Mouse (Mus musculus) CH12.LX (cell line): ENCODE results near the gene Pdlim5. TPM values are rescaled to one million over a fixed set of nuclear protein-coding genes. Genes with fewer than 3 reads are reported as not detected.

Source experiments
- DNase-seq: peaks from one replicate; pipeline ENCODE4 v3.0.0-alpha.2; 2013; ENCODE audit errors: extremely low read depth
- H3K27ac ChIP-seq: 2 replicates; pipeline ENCODE4 v1.5.1; 2012; ENCODE audit warnings: low read depth, mild to moderate bottlenecking, control low read depth, moderate library complexity; ENCODE audit not compliant: insufficient read depth
- H3K27me3 ChIP-seq: replicated peaks from 2 replicates; pipeline ENCODE3; 2012; ENCODE audit warnings: inconsistent platforms
- H3K36me3 ChIP-seq, 2 experiments: replicated peaks in 1 of 2; 2 replicates each; pipeline versions ENCODE3 to v1.6.1; 2012; ENCODE audit warnings: inconsistent platforms in 1 of 2, low read length in 1 of 2, mild to moderate bottlenecking in 1 of 2, mixed read lengths in 1 of 2, moderate library complexity in 1 of 2; ENCODE audit not compliant: control insufficient read depth in 1 of 2, insufficient read depth in 1 of 2
- H3K4me1 ChIP-seq, 2 experiments: 2 replicates each; pipeline ENCODE4 v1.6.1; 2012; ENCODE audit warnings: inconsistent platforms in 1 of 2, moderate library complexity in 1 of 2; ENCODE audit not compliant: insufficient read depth in 2 of 2, control insufficient read depth in 1 of 2
- H3K4me2 ChIP-seq: 2 replicates; pipeline ENCODE4 v1.6.1; 2012; ENCODE audit warnings: low read depth, mild to moderate bottlenecking, control low read depth; ENCODE audit not compliant: poor library complexity, insufficient read depth, severe bottlenecking
- H3K4me3 ChIP-seq, 3 experiments: fragments of 150-350 bp in 1 of 3; sonication (generic) in 1 of 3; replicated peaks in 1 of 3; 2 replicates each; pipeline versions ENCODE3 to v1.5.1; 2011 to 2012; ENCODE audit warnings: low read depth in 2 of 3, low read length in 2 of 3, mild to moderate bottlenecking in 2 of 3, moderate library complexity in 2 of 3, control low read depth in 1 of 3, improper control_type of control experiment in 1 of 3, inconsistent platforms in 1 of 3, mixed read lengths in 1 of 3; ENCODE audit not compliant: poor library complexity in 1 of 3
- H3K79me2 ChIP-seq: replicated peaks from 2 replicates; pipeline ENCODE4 v1.6.1; 2012; ENCODE audit warnings: mild to moderate bottlenecking, moderate library complexity; ENCODE audit not compliant: control insufficient read depth, poor library complexity, insufficient read depth, severe bottlenecking; ENCODE audit errors: extremely low read depth
- H3K9ac ChIP-seq: 2 replicates; pipeline ENCODE4 v1.6.1; 2012; ENCODE audit warnings: low read depth, mild to moderate bottlenecking, control low read depth, moderate library complexity; ENCODE audit not compliant: insufficient read depth
- H3K9me3 ChIP-seq: replicated peaks from 2 replicates; pipeline ENCODE3; 2012; ENCODE audit warnings: low read length, inconsistent platforms, mixed read lengths
- BHLHE40 ChIP-seq: IDR thresholded peaks from 2 replicates; pipeline ENCODE4 v1.6.1; 2011; ENCODE audit warnings: mild to moderate bottlenecking, low read depth, low read length, improper control_type of control experiment
- CHD1 ChIP-seq: IDR thresholded peaks from 2 replicates; pipeline ENCODE4 v1.6.1; 2012; ENCODE audit warnings: low read depth, low read length, improper control_type of control experiment, inconsistent platforms
- E2F4 ChIP-seq: IDR thresholded peaks from 2 replicates; pipeline ENCODE4 v1.6.1; 2011; ENCODE audit warnings: low read depth, low read length, improper control_type of control experiment; ENCODE audit not compliant: insufficient replicate concordance
- ELF1 ChIP-seq: IDR thresholded peaks from 2 replicates; pipeline ENCODE4 v1.6.1; 2014; ENCODE audit warnings: low read depth, mild to moderate bottlenecking, inconsistent platforms, low read length, improper control_type of control experiment
- ETS1 ChIP-seq: conservative IDR thresholded peaks from 2 replicates; pipeline ENCODE4 v1.6.1; 2012; ENCODE audit warnings: low read depth, mild to moderate bottlenecking, inconsistent platforms, low read length, improper control_type of control experiment, moderate library complexity
- GABPA ChIP-seq: IDR thresholded peaks from 2 replicates; pipeline ENCODE4 v1.6.1; 2012; ENCODE audit warnings: low read depth, low read length, improper control_type of control experiment, inconsistent platforms; ENCODE audit not compliant: insufficient replicate concordance
- HCFC1 ChIP-seq: IDR thresholded peaks from 2 replicates; pipeline ENCODE4 v1.6.1; 2012; ENCODE audit warnings: low read depth, mild to moderate bottlenecking, inconsistent platforms, low read length, improper control_type of control experiment
- IRF4 ChIP-seq: IDR thresholded peaks from 2 replicates; pipeline ENCODE4 v1.6.1; 2014; ENCODE audit warnings: low read depth, mild to moderate bottlenecking, inconsistent platforms, low read length, improper control_type of control experiment
- JUN ChIP-seq: IDR thresholded peaks from 2 replicates; pipeline ENCODE4 v1.6.1; 2011; ENCODE audit warnings: low read depth, mild to moderate bottlenecking, low read length, improper control_type of control experiment, moderate library complexity; ENCODE audit not compliant: insufficient read depth
- JUND ChIP-seq: conservative IDR thresholded peaks from 2 replicates; pipeline ENCODE4 v1.6.1; 2011; ENCODE audit warnings: low read depth, low read length, improper control_type of control experiment
- KAT2A ChIP-seq: IDR thresholded peaks from 2 replicates; pipeline ENCODE4 v1.6.1; 2012; ENCODE audit warnings: low read length, improper control_type of control experiment, inconsistent platforms; ENCODE audit not compliant: insufficient replicate concordance
- MAFK ChIP-seq: IDR thresholded peaks from 2 replicates; pipeline ENCODE4 v1.6.1; 2011; ENCODE audit warnings: low read length, improper control_type of control experiment; ENCODE audit not compliant: insufficient replicate concordance
- MAX ChIP-seq: IDR thresholded peaks from 2 replicates; pipeline ENCODE4 v1.6.1; 2011; ENCODE audit warnings: low read length, improper control_type of control experiment
- MEF2A ChIP-seq: IDR thresholded peaks from 2 replicates; pipeline ENCODE4 v1.6.1; 2014; ENCODE audit warnings: low read depth, mild to moderate bottlenecking, inconsistent platforms, low read length, improper control_type of control experiment, borderline replicate concordance
- MXI1 ChIP-seq: IDR thresholded peaks from 2 replicates; pipeline ENCODE4 v1.6.1; 2011; ENCODE audit warnings: mild to moderate bottlenecking, low read depth, low read length, improper control_type of control experiment
- MYC ChIP-seq: IDR thresholded peaks from 2 replicates; pipeline ENCODE4 v1.6.1; 2011; ENCODE audit warnings: low read depth, mild to moderate bottlenecking, improper control_type of control experiment, low read length
- NELFE ChIP-seq: IDR thresholded peaks from 2 replicates; pipeline ENCODE4 v1.6.1; 2011; ENCODE audit warnings: low read depth, low read length, improper control_type of control experiment
- POLR2A ChIP-seq: IDR thresholded peaks from 2 replicates; pipeline ENCODE4 v1.6.1; 2011; ENCODE audit warnings: low read depth, mild to moderate bottlenecking, improper control_type of control experiment, low read length
- POLR2AphosphoS2 ChIP-seq: IDR thresholded peaks from 2 replicates; pipeline ENCODE4 v1.6.1; 2011; ENCODE audit warnings: low read depth, low read length, improper control_type of control experiment
- TBP ChIP-seq: conservative IDR thresholded peaks from 2 replicates; pipeline ENCODE4 v1.6.1; 2011; ENCODE audit warnings: low read depth, low read length, improper control_type of control experiment
- TCF12 ChIP-seq: IDR thresholded peaks from 2 replicates; pipeline ENCODE4 v1.6.1; 2014; ENCODE audit warnings: low read depth, mild to moderate bottlenecking, inconsistent platforms, low read length, improper control_type of control experiment
- USF2 ChIP-seq: conservative IDR thresholded peaks from 2 replicates; pipeline ENCODE4 v1.6.1; 2011; ENCODE audit warnings: low read depth, low read length, improper control_type of control experiment
- ZC3H11A ChIP-seq: IDR thresholded peaks from 2 replicates; pipeline ENCODE4 v1.6.1; 2012; ENCODE audit warnings: low read depth, mild to moderate bottlenecking, inconsistent platforms, low read length, improper control_type of control experiment
- ZKSCAN1 ChIP-seq: IDR thresholded peaks from 2 replicates; pipeline ENCODE4 v1.6.1; 2012; ENCODE audit warnings: low read depth, inconsistent platforms, low read length, improper control_type of control experiment, borderline replicate concordance
- ZMIZ1 ChIP-seq: IDR thresholded peaks from 2 replicates; pipeline ENCODE4 v1.6.1; 2012; ENCODE audit warnings: low read depth, mild to moderate bottlenecking, inconsistent platforms, low read length, improper control_type of control experiment
- dilution Hi-C: fragments of 300-500 bp; cut with MboI; formaldehyde crosslinking; loops from 2 replicates; pipeline ENCODE4 v1.14.3; 2020; ENCODE audit warnings: low sequenced_read_pairs; ENCODE audit not compliant: extremely low pct_unique_long_range_greater_than_20kb, extremely low pct_ligation_motif_present
- in situ Hi-C: fragments of 300-500 bp; cut with MboI; formaldehyde crosslinking; loops from 3 replicates; pipeline ENCODE4 v1.14.3; 2019; ENCODE audit warnings: low sequenced_read_pairs, low pct_ligation_motif_present, low pct_unique_long_range_greater_than_20kb, mixed read lengths
- polyA plus RNA-seq: library from polyadenylated mRNA; unstranded; fragments of >175 nt; gene quantifications from 2 replicates; pipeline ENCODE4 v1.2.1, GENCODE M21; 2012; ENCODE audit warnings: low read depth; ENCODE audit not compliant: insufficient read length
- total RNA-seq, 2 experiments: library from RNA; depleted of rRNA; stranded (reverse); fragments of 300-350 nt in 1 of 2; fragments of >200 nt in 1 of 2; gene quantifications; 2 replicates each; pipeline ENCODE4 v1.2.3; 2012 to 2014

Pdlim5 gene
- total and polyA plus RNA-seq, 3 experiments, result 22.0 to 24.6 (median 22.8) TPM

GRCm38 (mm10) chr3:142388189-142388588 lies 7.3 kb downstream of the Pdlim5 start:
- in situ Hi-C loops, result no loop called here
- Histone ChIP-seq H3K4me1 (no peaks in the 10 kb centered on the region), H3K36me3 (peaks cover 0 to 14% of the 10 kb centered on the region in 2 experiments), H3K27ac (no peak overlapping the region), H3K9ac (no peak overlapping the region), H3K4me3 (no peak overlapping the region), H3K9me3 (no peaks in the 10 kb centered on the region), H3K27me3 (no peaks in the 10 kb centered on the region), H3K79me2 (no peaks in the 10 kb centered on the region), H3K4me2 (no peak overlapping the region)
- dilution Hi-C loops, result no loop called here
- DNase-seq, result no peak
- TF ChIP-seq MAFK (no peak), ZC3H11A (no peak), JUN (no peak), ELF1 (no peak), ETS1 (no peak), POLR2AphosphoS2 (no peak), MAX (no peak), KAT2A (no peak), CHD1 (no peak), POLR2A (no peak), USF2 (no peak), HCFC1 (no peak), TBP (no peak), MEF2A (no peak), BHLHE40 (no peak), ZMIZ1 (no peak), MXI1 (no peak), E2F4 (no peak), ZKSCAN1 (no peak)

GRCm38 (mm10) chr3:142386505-142386904 lies 9.0 kb downstream of the Pdlim5 start:
- H3K9me3 ChIP-seq, result no peaks in the 10 kb centered on the region
- H3K4me1 ChIP-seq, result no peaks in the 10 kb centered on the region
- peaks cover 0 to 18% of the 10 kb centered on the region in 2 experiments for H3K36me3 ChIP-seq
- no peaks in the 10 kb centered on the region for H3K27me3 ChIP-seq
- in situ Hi-C loops (no loop called here), dilution Hi-C loops (no loop called here)
- no peak overlapping the region for H3K4me2 ChIP-seq
- H3K79me2 ChIP-seq, result no peaks in the 10 kb centered on the region
- no peak overlapping the region for H3K9ac ChIP-seq
- H3K4me3 ChIP-seq, result no peak overlapping the region
- H3K27ac ChIP-seq, result no peak overlapping the region
- TF ChIP-seq JUND, result no peak
- TF ChIP-seq TCF12, result no peak
- no peak for TF ChIP-seq NELFE
- TF ChIP-seq ZC3H11A, result no peak
- TF ChIP-seq KAT2A, result no peak
- no peak for TF ChIP-seq MEF2A
- no peak for TF ChIP-seq MYC
- TF ChIP-seq ZKSCAN1, result no peak
- TF ChIP-seq HCFC1, result no peak
- no peak for TF ChIP-seq GABPA
- TF ChIP-seq CHD1, result no peak
- no peak for TF ChIP-seq IRF4
- no peak for TF ChIP-seq MAX
- DNase-seq, result no peak
